In the genomic region with DNA sequence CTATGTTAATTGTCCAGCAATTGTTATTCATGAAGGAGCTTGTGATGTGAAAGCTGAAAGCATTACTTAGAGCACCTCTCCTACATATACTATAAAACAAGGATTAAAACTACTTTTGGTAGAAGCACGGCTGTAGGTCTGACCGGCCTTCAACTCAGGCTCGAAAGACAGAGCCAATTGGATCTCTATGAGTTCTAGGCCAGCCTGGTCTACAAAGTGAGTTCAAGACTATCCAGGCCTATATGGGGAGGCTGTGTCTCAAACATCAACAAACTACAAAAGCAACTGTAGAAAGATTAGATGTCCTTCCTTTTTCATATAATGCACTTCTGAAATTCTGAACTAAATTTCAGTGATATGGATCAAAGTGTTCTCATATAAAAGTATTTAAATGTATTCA, we compare ENCODE assay signal across 34 mouse cellular contexts.
"Had no signal": no experiment of that assay in that cellular context is flagged by ENCODE, and none has a peak within 500 bp of the region (broad histone marks: within the 10 kb centered on the region; RNA-seq: fewer than 3 reads in every experiment).

No protein-coding gene starts in this region.

- H3K27me3 ChIP-seq: heart, embryonic 13.5 days; heart, embryonic 15.5 days; hindbrain, embryonic 12.5 days; hindbrain, embryonic 13.5 days; hindbrain, embryonic 15.5 days; intestine, embryonic 15.5 days; kidney, embryonic 15.5 days had no signal

- H3K4me1 ChIP-seq: heart, embryonic 10.5 days; heart, embryonic 13.5 days; heart, embryonic 15.5 days; hindbrain, embryonic 10.5 days; hindbrain, embryonic 12.5 days; hindbrain, embryonic 13.5 days; hindbrain, embryonic 15.5 days; intestine, embryonic 15.5 days; kidney, embryonic 15.5 days had no signal

- H3K9me3 ChIP-seq: heart, embryonic 10.5 days; heart, embryonic 13.5 days; heart, embryonic 15.5 days; hindbrain, embryonic 10.5 days; hindbrain, embryonic 12.5 days; hindbrain, embryonic 13.5 days; hindbrain, embryonic 15.5 days; intestine, embryonic 15.5 days; kidney, embryonic 15.5 days had no signal

- H3K4me3 ChIP-seq: heart, embryonic 10.5 days; heart, embryonic 13.5 days; heart, embryonic 15.5 days; hindbrain, embryonic 10.5 days; hindbrain, embryonic 12.5 days; hindbrain, embryonic 13.5 days; hindbrain, embryonic 15.5 days; intestine, embryonic 15.5 days; kidney, embryonic 15.5 days; layer of hippocampus, adult 2 months had no signal

- H3K36me3 ChIP-seq: heart, embryonic 10.5 days; heart, embryonic 15.5 days; hindbrain, embryonic 10.5 days; hindbrain, embryonic 12.5 days; hindbrain, embryonic 13.5 days; hindbrain, embryonic 15.5 days; intestine, embryonic 15.5 days; kidney, embryonic 15.5 days had no signal

- H3K27ac ChIP-seq: heart, embryonic 10.5 days; heart, embryonic 13.5 days; heart, embryonic 15.5 days; hindbrain, embryonic 12.5 days; hindbrain, embryonic 13.5 days; hindbrain, embryonic 14.5 days; hindbrain, embryonic 15.5 days; hindbrain, postnatal 0 days; intestine, embryonic 15.5 days; kidney, embryonic 15.5 days; kidney, postnatal 0 days; layer of hippocampus, adult 2 months had no signal

- H3K9ac ChIP-seq: heart, embryonic 13.5 days; heart, embryonic 15.5 days; hindbrain, embryonic 12.5 days; hindbrain, embryonic 13.5 days; hindbrain, embryonic 14.5 days; hindbrain, embryonic 15.5 days; intestine, embryonic 15.5 days; kidney, embryonic 15.5 days had no signal

- H3K4me2 ChIP-seq: heart, embryonic 11.5 days; heart, embryonic 13.5 days; heart, embryonic 15.5 days; hindbrain, embryonic 12.5 days; hindbrain, embryonic 13.5 days; hindbrain, embryonic 14.5 days; hindbrain, embryonic 15.5 days; intestine, embryonic 15.5 days; kidney, embryonic 15.5 days had no signal

- ATAC-seq: hindbrain, embryonic 16.5 days; hindbrain, postnatal 0 days; inflammation-experienced regulatory T-cells, adult 6 months; intestine, embryonic 15.5 days; intestine, embryonic 16.5 days; intestine, postnatal 0 days had no signal

- DNase-seq: heart, postnatal 10 days; heart, postnatal 14 days; heart, postnatal 36 days; heart, postnatal 4 days; kidney, adult 11 months; kidney, adult 18-20 months; kidney, adult 2 months; kidney, adult 8-10 months; kidney, adult 9 months; kidney, postnatal 10 days; kidney, postnatal 14 days; kidney, postnatal 25 days; kidney, postnatal 36 days; kidney, postnatal 4 days; layer of hippocampus, adult 9-11 months; layer of hippocampus, postnatal 36 days had no signal
